ENCODE assay signal across 11 mouse cellular contexts in genomic region chr13:17975891-17976290, GRCm38 (mm10). TPM values are rescaled to one million over a fixed set of nuclear protein-coding genes. Genes with fewer than 3 reads are reported as not detected.
DNase-seq lines count a peak whose midpoint lies in the region; ATAC-seq lines count a peak whose summit lies in the region.
"Had no signal": no experiment of that assay in that cellular context is flagged by ENCODE, and none has a peak within 500 bp of the region (broad histone marks: within the 10 kb centered on the region; RNA-seq: fewer than 3 reads in every experiment).

No protein-coding gene starts in this region.

- H3K4me3 ChIP-seq in heart, embryonic 10.5 days: no peak overlapping the region
- no peak overlapping the region for H3K4me3 ChIP-seq in limb, embryonic 10.5 days
- H3K4me3 ChIP-seq: embryonic facial prominence, embryonic 13.5 days had no signal

- H3K27me3 ChIP-seq in heart, embryonic 10.5 days (ENCODE audit: insufficient read depth, poor library complexity, severe bottlenecking): no peaks in the 10 kb centered on the region
- H3K27me3 ChIP-seq in limb, embryonic 10.5 days (ENCODE audit: low read depth, poor library complexity, severe bottlenecking): no peaks in the 10 kb centered on the region
- H3K27me3 ChIP-seq: embryonic facial prominence, embryonic 13.5 days had no signal

- H3K4me1 ChIP-seq in heart, embryonic 10.5 days: no peaks in the 10 kb centered on the region
- no peaks in the 10 kb centered on the region for H3K4me1 ChIP-seq in limb, embryonic 10.5 days
- H3K4me1 ChIP-seq: embryonic facial prominence, embryonic 13.5 days had no signal

- ATAC-seq in inflammation-experienced regulatory T-cells, adult 6 months: peak; percentile 100
- ATAC-seq: hindbrain, postnatal 0 days had no signal

- DNase-seq in heart, adult 9 months (ENCODE audit: low spot score in 2 of 2): peak; percentile 25 to 62
- DNase-seq in heart, embryonic 10.5 days (ENCODE audit: low spot score): no peak
- DNase-seq in urinary bladder, postnatal 36 days (ENCODE audit: low spot score in 2 of 2): peak; percentile 12 to 25
- no peak for DNase-seq in urinary bladder, postnatal 25 days (ENCODE audit: low spot score)
- no peak for DNase-seq in gastrocnemius, postnatal 10 days
- no peak for DNase-seq in thymus, postnatal 14 days
- DNase-seq in limb, embryonic 10.5 days (ENCODE audit: low spot score): no peak

- H3K36me3 ChIP-seq in heart, embryonic 10.5 days: no peaks in the 10 kb centered on the region; the same call in 1 of the 2 replicates
- no peaks in the 10 kb centered on the region for H3K36me3 ChIP-seq in limb, embryonic 10.5 days
- H3K36me3 ChIP-seq: embryonic facial prominence, embryonic 13.5 days had no signal

- 25% methylated on average over 2 of the region's 2 CpGs for WGBS in heart, embryonic 10.5 days
- WGBS in limb, embryonic 10.5 days: 57% methylated on average over 2 of the region's 2 CpGs

- H3K9me3 ChIP-seq in heart, embryonic 10.5 days: 0 out of 2 replicates have a peak, but pooled peaks cover 3% of the 10 kb centered on the region
- no peaks in the 10 kb centered on the region; the same call in 1 of the 2 replicates for H3K9me3 ChIP-seq in limb, embryonic 10.5 days (replicated peaks)
- H3K9me3 ChIP-seq: embryonic facial prominence, embryonic 13.5 days had no signal

- H3K27ac ChIP-seq in heart, embryonic 10.5 days: no peak overlapping the region
- no peak overlapping the region for H3K27ac ChIP-seq in limb, embryonic 10.5 days
- H3K27ac ChIP-seq: embryonic facial prominence, embryonic 13.5 days; hindbrain, postnatal 0 days; liver, embryonic 14.5 days had no signal

RNA-seq across cellular contexts. Expression of gene Yae1d1, which starts 17.3 kb away (rescaled TPM):
- 85.2 and 88.9 TPM in 2 replicates for polyA plus RNA-seq in heart, embryonic 10.5 days (2016; fragmentation: Nextera tagmentation; extraction: Ambion mirVana)
- 10 to 100 TPM in 2 of 3 experiments, 1 to 10 TPM in 1; 9.3 to 19.3 (median 17.2) TPM for polyA plus RNA-seq in inflammation-experienced regulatory T-cells, adult 6 months (2017; shearing (Covaris generic))
- total RNA-seq in gastrocnemius, postnatal 10 days (2021): 10 to 100 TPM; 15.7 to 18.0 TPM
- 87.6 and 89.9 TPM in 2 replicates for polyA plus RNA-seq in limb, embryonic 10.5 days (2016; fragmentation: Nextera tagmentation; extraction: Ambion mirVana)

RNA-seq across cellular contexts. Expression of gene Rala, which starts 31.9 kb away (rescaled TPM):
- 95.8 and 116 TPM in 2 replicates for polyA plus RNA-seq in heart, embryonic 10.5 days (2016; fragmentation: Nextera tagmentation; extraction: Ambion mirVana)
- 1 to 10 TPM; 3.5 to 6.8 (median 4.0) TPM for polyA plus RNA-seq in inflammation-experienced regulatory T-cells, adult 6 months (2017; shearing (Covaris generic))
- total RNA-seq in gastrocnemius, postnatal 10 days (2021): 10 to 100 TPM; 31.0 to 33.0 TPM
- 105 and 108 TPM in 2 replicates for polyA plus RNA-seq in limb, embryonic 10.5 days (2016; fragmentation: Nextera tagmentation; extraction: Ambion mirVana)

Comparison
In these comparisons a context has a peak if more than half of its experiments do, and no peak if none do; other contexts are left out.
1. DNase-seq: peak in heart, adult 9 months (2 of 2) and urinary bladder, postnatal 36 days (2 of 2); none in heart, embryonic 10.5 days (single experiment), urinary bladder, postnatal 25 days (single experiment), gastrocnemius, postnatal 10 days (single experiment), thymus, postnatal 14 days (single experiment) and limb, embryonic 10.5 days (single experiment).
2. RNA of gene Rala, which starts 31.9 kb away (polyA plus RNA-seq): 95.8 to 116 TPM in heart, embryonic 10.5 days and 105 to 108 TPM in limb, embryonic 10.5 days; 3.5 to 6.8 TPM in inflammation-experienced regulatory T-cells, adult 6 months; every median in the first group is over 10 times any median in the second.